Mouse (Mus musculus) midbrain, embryonic 10.5 days (tissue): ENCODE results near the gene Mtg2. TPM values are rescaled to one million over a fixed set of nuclear protein-coding genes. Genes with fewer than 3 reads are reported as not detected.

ENCODE experiments used
- DNase-seq: peaks from one replicate; pipeline ENCODE4 v3.0.0-alpha.2; 2017; ENCODE audit warnings: low spot score
- H3K27ac ChIP-seq: fragments of 300-500 bp; sonication (generic); replicated peaks from 2 replicates; pipeline ENCODE4 v1.5.1; 2016; ENCODE audit warnings: mild to moderate bottlenecking
- H3K27me3 ChIP-seq: fragments of 300-500 bp; sonication (generic); 2 replicates; pipeline ENCODE4 v1.6.1; 2016; ENCODE audit warnings: low read depth, mild to moderate bottlenecking; ENCODE audit not compliant: poor library complexity, severe bottlenecking
- H3K36me3 ChIP-seq: fragments of 300-500 bp; sonication (generic); 2 replicates; pipeline ENCODE4 v1.6.1; 2016; ENCODE audit warnings: mild to moderate bottlenecking, moderate library complexity
- H3K4me1 ChIP-seq: fragments of 300-500 bp; sonication (generic); 2 replicates; pipeline ENCODE4 v1.6.1; 2016
- H3K4me3 ChIP-seq: fragments of 300-500 bp; sonication (generic); 2 replicates; pipeline ENCODE4 v1.5.1; 2016; ENCODE audit warnings: mild to moderate bottlenecking, moderate library complexity
- H3K9me3 ChIP-seq: fragments of 300-500 bp; sonication (generic); replicated peaks from 2 replicates; pipeline ENCODE4 v1.6.1; 2016; ENCODE audit warnings: mild to moderate bottlenecking
- WGBS: fragments of 180-500 bp; shearing (Covaris S2); methylation state at CpG from one replicate; pipeline ENCODE4 v1.1.7; 2016; 5-methylcytosine and 5-hydroxymethylcytosine counted together
- polyA plus RNA-seq: library from polyadenylated mRNA; unstranded; fragments of >200 nt; fragmentation: Nextera tagmentation; extraction: Ambion mirVana; gene quantifications from 2 replicates; pipeline ENCODE4 v1.2.1, GENCODE M21; 2016

The Mtg2 gene
- polyA plus RNA-seq, 1 experiment from 2014 or later, result 33.2 TPM

GRCm38 (mm10) chr2:180116741-180117484 is 46.5 kb downstream of the Mtg2 start:
- Histone ChIP-seq H3K36me3 (no peaks in the 10 kb centered on the region), H3K4me3 (peak overlapping the region; percentile 96), H3K4me1 (peaks cover 67% of the 10 kb centered on the region), H3K27ac (peak overlapping the region; percentile 93), H3K27me3 (no peaks in the 10 kb centered on the region; the same call in 1 of the 2 replicates), H3K9me3 (no peaks in the 10 kb centered on the region)
- WGBS, result 73% methylated on average over 8 of the region's 8 CpGs
- no peak for DNase-seq

- peak overlapping the region; percentile 96 for H3K4me3 ChIP-seq
- 9% methylated on average over 13 of the region's 13 CpGs for WGBS
- H3K27me3 ChIP-seq, result no peaks in the 10 kb centered on the region; the same call in 1 of the 2 replicates
- peak; percentile 89 for DNase-seq
- peak overlapping the region; percentile 93 for H3K27ac ChIP-seq
- H3K36me3 ChIP-seq, result no peaks in the 10 kb centered on the region
- H3K9me3 ChIP-seq, result no peaks in the 10 kb centered on the region
- peaks cover 67% of the 10 kb centered on the region for H3K4me1 ChIP-seq
Measured at GRCm38 (mm10) chr2:180117485-180118194, 47.3 kb downstream of the Mtg2 start.

- no peaks in the 10 kb centered on the region; the same call in 1 of the 2 replicates for H3K27me3 ChIP-seq
- peaks cover 8% of the 10 kb centered on the region for H3K36me3 ChIP-seq
- peak within 1 kb of the TSS; percentile 93 for H3K27ac ChIP-seq
- H3K4me1 ChIP-seq, result peaks cover 64% of the 10 kb centered on the region
- WGBS, result under 1% methylated on average over 55 of the region's 55 CpGs
- peak within 1 kb of the TSS; percentile 96 for H3K4me3 ChIP-seq
- H3K9me3 ChIP-seq, result no peaks in the 10 kb centered on the region
- peak; percentile 100 for DNase-seq
Measured at GRCm38 (mm10) chr2:180118661-180119438, 48.5 kb downstream of the Mtg2 start, which contains the start of gene Osbpl2. Gene Osbpl2, plus strand, starts transcription at chr2:180119306.

- Histone ChIP-seq H3K9me3 (no peaks in the 10 kb centered on the region), H3K4me3 (peak overlapping the region; percentile 96), H3K27me3 (no peaks in the 10 kb centered on the region; the same call in 1 of the 2 replicates), H3K4me1 (peaks cover 56% of the 10 kb centered on the region), H3K27ac (peak overlapping the region; percentile 93), H3K36me3 (peaks cover 13% of the 10 kb centered on the region)
- DNase-seq, result no peak
- WGBS, result 1% methylated on average over 68 of the region's 68 CpGs
Measured at GRCm38 (mm10) chr2:180119439-180120291, 49.3 kb downstream of the Mtg2 start.

- no peak for DNase-seq
- H3K36me3 ChIP-seq, result peaks cover 13% of the 10 kb centered on the region
- no peaks in the 10 kb centered on the region; the same call in 1 of the 2 replicates for H3K27me3 ChIP-seq
- peaks cover 52% of the 10 kb centered on the region for H3K4me1 ChIP-seq
- no peaks in the 10 kb centered on the region for H3K9me3 ChIP-seq
- WGBS, result 73% methylated on average over 5 of the region's 5 CpGs
- peak overlapping the region; percentile 96 for H3K4me3 ChIP-seq
- 0 out of 2 replicates have a peak overlapping the region, but pooled peaks have one; percentile 93 for H3K27ac ChIP-seq
Measured at GRCm38 (mm10) chr2:180120292-180120761, 49.9 kb downstream of the Mtg2 start.

- no peak for DNase-seq
- H3K27me3 ChIP-seq, result no peaks in the 10 kb centered on the region
- H3K4me3 ChIP-seq, result no peak overlapping the region
- H3K9me3 ChIP-seq, result no peaks in the 10 kb centered on the region
- no peak overlapping the region for H3K27ac ChIP-seq
- peaks cover 41% of the 10 kb centered on the region for H3K4me1 ChIP-seq
- peaks cover 13% of the 10 kb centered on the region for H3K36me3 ChIP-seq
- 84% methylated on average over 2 of the region's 2 CpGs for WGBS
Measured at GRCm38 (mm10) chr2:180124192-180124591, 53.8 kb downstream of the Mtg2 start.

GRCm38 (mm10) chr2:180126195-180126594 is 55.8 kb downstream of the Mtg2 start:
- Histone ChIP-seq H3K27ac (peak overlapping the region; percentile 69), H3K9me3 (no peaks in the 10 kb centered on the region), H3K4me1 (peaks cover 29% of the 10 kb centered on the region), H3K36me3 (peaks cover 13% of the 10 kb centered on the region), H3K27me3 (no peaks in the 10 kb centered on the region), H3K4me3 (no peak overlapping the region)
- WGBS, result 15% methylated on average over 4 of the region's 4 CpGs
- DNase-seq, result no peak

- Histone ChIP-seq H3K27me3 (no peaks in the 10 kb centered on the region), H3K9me3 (no peaks in the 10 kb centered on the region), H3K27ac (0 out of 2 replicates have a peak overlapping the region, but pooled peaks have one; percentile 6), H3K4me3 (no peak overlapping the region), H3K36me3 (peaks cover 13% of the 10 kb centered on the region), H3K4me1 (peaks cover 29% of the 10 kb centered on the region)
- 76% methylated on average over 1 of the region's 1 CpGs for WGBS
- no peak for DNase-seq
Measured at GRCm38 (mm10) chr2:180127675-180128074, 57.3 kb downstream of the Mtg2 start.

GRCm38 (mm10) chr2:180133231-180133630 is 62.8 kb downstream of the Mtg2 start:
- 95% methylated on average over 4 of the region's 4 CpGs for WGBS
- peaks cover 7% of the 10 kb centered on the region for H3K36me3 ChIP-seq

GRCm38 (mm10) chr2:180133911-180134310 is 63.5 kb downstream of the Mtg2 start:
- Histone ChIP-seq H3K27ac (no peak overlapping the region), H3K4me3 (no peak overlapping the region), H3K9me3 (no peaks in the 10 kb centered on the region), H3K27me3 (no peaks in the 10 kb centered on the region), H3K4me1 (no peaks in the 10 kb centered on the region), H3K36me3 (peaks cover 13% of the 10 kb centered on the region)
- WGBS, result 92% methylated on average over 3 of the region's 3 CpGs
- DNase-seq, result no peak

More at GRCm38 (mm10) chr2:180133231-180133630, 62.8 kb downstream of the Mtg2 start:
- no peak for DNase-seq
- Histone ChIP-seq H3K27me3 (no peaks in the 10 kb centered on the region), H3K27ac (no peak overlapping the region), H3K9me3 (no peaks in the 10 kb centered on the region), H3K4me3 (no peak overlapping the region), H3K4me1 (no peaks in the 10 kb centered on the region)

- H3K36me3 ChIP-seq, result peaks cover 24% of the 10 kb centered on the region
- no peaks in the 10 kb centered on the region for H3K9me3 ChIP-seq
- DNase-seq, result no peak
- no peak overlapping the region for H3K27ac ChIP-seq
- 89% methylated on average over 5 of the region's 5 CpGs for WGBS
- no peaks in the 10 kb centered on the region for H3K27me3 ChIP-seq
- H3K4me1 ChIP-seq, result no peaks in the 10 kb centered on the region
- no peak overlapping the region for H3K4me3 ChIP-seq
Measured at GRCm38 (mm10) chr2:180135414-180135813, 65.0 kb downstream of the Mtg2 start.
